Mouse (Mus musculus) lung, adult 2 months (tissue): ENCODE data around the gene Dvl3.

ENCODE experiments used
- CTCF ChIP-seq: fragments of 200-500 bp; IDR thresholded peaks from 2 replicates; pipeline ENCODE4 v1.5.1; 2011; ENCODE audit warnings: mild to moderate bottlenecking, low read length, control low read depth; ENCODE audit not compliant: insufficient read depth
- POLR2A ChIP-seq: fragments of 200-500 bp; IDR thresholded peaks from 2 replicates; pipeline ENCODE4 v1.6.1; 2011; ENCODE audit warnings: low read depth, mild to moderate bottlenecking, control low read depth, low read length, borderline replicate concordance; ENCODE audit errors: extremely low read depth

DNA sequence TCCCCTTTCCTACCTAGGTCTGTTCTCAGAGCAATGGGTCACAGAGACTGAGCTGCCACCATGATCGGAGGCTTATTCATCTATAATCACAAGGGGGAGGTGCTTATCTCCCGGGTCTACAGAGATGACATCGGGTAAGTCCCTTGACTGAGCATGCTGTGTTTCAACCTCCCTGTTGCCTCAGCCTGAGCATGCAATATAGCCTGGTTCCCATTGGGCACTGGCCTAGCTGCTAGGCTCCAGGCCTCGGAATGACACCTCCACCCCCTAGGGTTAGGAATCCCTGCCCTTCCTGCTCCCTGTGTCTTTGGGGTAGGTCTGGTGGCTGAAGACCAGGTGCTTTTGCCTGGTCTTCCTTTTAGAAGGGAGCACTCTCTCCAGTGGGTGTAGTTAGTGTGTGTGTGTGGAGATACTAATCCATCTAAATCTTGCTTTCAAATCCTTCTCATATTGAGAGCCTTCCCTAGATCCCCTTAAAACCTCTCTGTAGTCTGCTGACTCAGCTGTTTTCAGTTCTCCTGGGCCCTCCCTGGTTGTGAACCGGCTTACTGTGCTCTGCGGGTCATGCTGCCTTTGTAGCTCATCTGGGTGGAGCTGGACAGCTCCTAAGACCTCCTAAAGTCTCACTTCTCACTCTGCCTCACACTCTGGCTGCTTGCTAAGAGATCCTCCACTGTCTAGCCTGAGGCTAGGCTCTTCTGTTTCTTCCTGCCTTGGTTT, 21.0 kb downstream of the Dvl3 start:
- no peak for TF ChIP-seq POLR2A
- no peak for TF ChIP-seq CTCF
